In genomic region chr8:84207811-84208210, GRCm38 (mm10) we compare ENCODE assay signal across 8 mouse cellular contexts. TPM values are rescaled to one million over a fixed set of nuclear protein-coding genes. Genes with fewer than 3 reads are reported as not detected.
DNase-seq lines count a peak whose midpoint lies in the region; ATAC-seq lines count a peak whose summit lies in the region.

No protein-coding gene starts in this region.

- WGBS in liver, embryonic 15.5 days (ENCODE audit: insufficient replicate concordance) = 31% methylated on average over 7 of the region's 7 CpGs

- peak overlapping the region; percentile 64 for H3K27ac ChIP-seq in liver, embryonic 15.5 days (replicated peaks)

- H3K36me3 ChIP-seq in liver, embryonic 15.5 days (replicated peaks) = peaks cover 14% of the 10 kb centered on the region; the same call in 1 of the 2 replicates
- H3K36me3 ChIP-seq in splenic B cell, adult 2 months (ENCODE audit: control insufficient read depth, insufficient read depth, low read length, poor library complexity, severe bottlenecking) = peaks cover 4% of the 10 kb centered on the region; the same call in 1 of the 2 replicates

- H3K4me2 ChIP-seq in liver, embryonic 15.5 days = peak overlapping the region; percentile 29

- ATAC-seq in liver, embryonic 15.5 days (ENCODE audit: insufficient read depth) = peak; percentile 14; the same call in 1 of the 2 replicates

- H3K9ac ChIP-seq in liver, embryonic 15.5 days = no peak overlapping the region

- no peaks in the 10 kb centered on the region for H3K9me3 ChIP-seq in liver, embryonic 15.5 days (replicated peaks)

- H3K4me1 ChIP-seq in liver, embryonic 15.5 days (replicated peaks) = peaks cover 42% of the 10 kb centered on the region

- peak; percentile 56 to 74 for DNase-seq in spleen, postnatal 4 days (ENCODE audit: low spot score in 2 of 2)
- no peak for DNase-seq in spleen, postnatal 14 days (ENCODE audit: low spot score in 2 of 2)
- peak; percentile 61 for DNase-seq in gastrocnemius, adult 18-20 months (ENCODE audit: low spot score)
- peak; percentile 74 for DNase-seq in induced T-regulatory cell, adult 2 months (ENCODE audit: low read depth)
- DNase-seq in splenic B cell, adult 2 months (ENCODE audit: low read depth, low spot score) = peak; percentile 52
- DNase-seq in layer of hippocampus, adult 9-11 months = no peak
- DNase-seq in right cerebral cortex, postnatal 10 days (ENCODE audit: low spot score in 2 of 2) = no peak

- H3K27me3 ChIP-seq in liver, embryonic 15.5 days = peaks cover 15% of the 10 kb centered on the region
- no peaks in the 10 kb centered on the region for H3K27me3 ChIP-seq in splenic B cell, adult 2 months (ENCODE audit: control insufficient read depth, insufficient read depth, low read length, poor library complexity, severe bottlenecking)

- no peak overlapping the region for H3K4me3 ChIP-seq in liver, embryonic 15.5 days (replicated peaks)

RNA-seq across cellular contexts. Expression of gene Nanos3, which starts 22.8 kb away (rescaled TPM):
- total RNA-seq in gastrocnemius, adult 18-20 months (2021) = under 1 TPM in 1 of 2 experiments, not detected in 1; 0.82 TPM
- polyA plus RNA-seq in liver, embryonic 15.5 days (2015; fragmentation: Nextera tagmentation; extraction: Ambion mirVana) = 0.31 TPM in 2 replicates

RNA-seq across cellular contexts. Expression of gene Zswim4, which starts 29.0 kb away (rescaled TPM):
- 1 to 10 TPM; 6.6 to 7.2 TPM for total RNA-seq in gastrocnemius, adult 18-20 months (2021)
- 2.0 and 2.5 TPM in 2 replicates for polyA plus RNA-seq in liver, embryonic 15.5 days (2015; fragmentation: Nextera tagmentation; extraction: Ambion mirVana)

RNA-seq across cellular contexts. Expression of gene D8Ertd738e, which starts 41.7 kb away (rescaled TPM):
- total RNA-seq in gastrocnemius, adult 18-20 months (2021) = 100 to 1,000 TPM; 185 to 187 TPM
- 176 and 183 TPM in 2 replicates for polyA plus RNA-seq in liver, embryonic 15.5 days (2015; fragmentation: Nextera tagmentation; extraction: Ambion mirVana)

RNA-seq across cellular contexts. Expression of gene Mri1, which starts 49.3 kb away (rescaled TPM):
- total RNA-seq in gastrocnemius, adult 18-20 months (2021) = 10 to 100 TPM; 13.8 to 19.7 TPM
- polyA plus RNA-seq in liver, embryonic 15.5 days (2015; fragmentation: Nextera tagmentation; extraction: Ambion mirVana) = 28.6 and 30.5 TPM in 2 replicates

RNA-seq across cellular contexts. Expression of gene 4930432K21Rik, which starts 60.0 kb away (rescaled TPM):
- total RNA-seq in gastrocnemius, adult 18-20 months (2021) = under 1 TPM; 0.31 to 0.57 TPM
- polyA plus RNA-seq in liver, embryonic 15.5 days (2015; fragmentation: Nextera tagmentation; extraction: Ambion mirVana) = 0.25 and 0.41 TPM in 2 replicates

Comparison
In these comparisons a context has a peak if more than half of its experiments do, and no peak if none do; other contexts are left out.
1. DNase-seq: peak in spleen, postnatal 4 days (2 of 2), gastrocnemius, adult 18-20 months (single experiment), induced T-regulatory cell, adult 2 months (single experiment) and splenic B cell, adult 2 months (single experiment); none in spleen, postnatal 14 days (0 of 2), layer of hippocampus, adult 9-11 months (single experiment) and right cerebral cortex, postnatal 10 days (0 of 2).